In the genomic region with DNA sequence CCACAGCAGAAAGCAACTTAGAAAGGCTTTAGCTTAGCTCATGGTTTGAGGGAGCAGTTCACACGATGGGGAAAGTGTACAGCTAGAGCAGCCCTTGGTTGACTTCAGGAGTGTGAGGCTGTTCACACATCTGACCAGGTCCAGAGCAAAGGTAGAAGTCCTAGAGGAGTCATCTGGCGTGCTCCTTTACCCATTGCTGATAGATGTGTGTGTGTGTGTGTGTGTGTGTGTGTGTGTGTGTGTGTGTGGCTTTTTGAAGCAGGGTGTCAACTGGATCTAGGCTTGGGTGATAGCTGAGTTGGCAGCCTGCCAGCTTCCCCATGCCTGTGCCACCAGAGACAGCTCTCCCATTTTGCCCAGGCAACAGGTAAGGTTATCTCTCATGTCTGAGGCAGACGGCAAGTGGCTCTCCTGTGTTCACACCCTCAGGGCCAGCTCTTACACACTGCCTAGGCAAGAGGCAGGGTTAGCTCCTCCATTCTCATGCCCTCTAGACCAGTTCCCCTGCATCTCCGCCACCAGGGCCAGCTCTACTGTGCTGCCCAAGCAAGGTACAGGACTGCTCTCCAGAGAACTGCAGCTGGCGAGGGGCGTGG, we compare ENCODE assay signal across 18 mouse cellular contexts. TPM values are rescaled to one million over a fixed set of nuclear protein-coding genes. Genes with fewer than 3 reads are reported as not detected.
DNase-seq lines count a peak whose midpoint lies in the region; ATAC-seq and TF ChIP-seq lines count a peak whose summit lies in the region.
"Had no signal": no experiment of that assay in that cellular context is flagged by ENCODE, and none has a peak within 500 bp of the region (broad histone marks: within the 10 kb centered on the region; RNA-seq: fewer than 3 reads in every experiment).

No protein-coding gene starts in this region.

- H3K27me3 ChIP-seq in heart, embryonic 16.5 days (ENCODE audit: control insufficient read depth, insufficient read depth, low read length) = no peaks in the 10 kb centered on the region
- no peaks in the 10 kb centered on the region for H3K27me3 ChIP-seq in lung, postnatal 0 days (replicated peaks; ENCODE audit: insufficient read depth, low read length)
- H3K27me3 ChIP-seq in intestine, embryonic 15.5 days (replicated peaks) = no peaks in the 10 kb centered on the region
- no peaks in the 10 kb centered on the region for H3K27me3 ChIP-seq in stomach, embryonic 14.5 days (ENCODE audit: control insufficient read depth, insufficient read depth, low read length)
- H3K27me3 ChIP-seq: Patski had no signal

- H3K9ac ChIP-seq in heart, embryonic 16.5 days (ENCODE audit: low read length) = no peak overlapping the region
- no peak overlapping the region for H3K9ac ChIP-seq in lung, postnatal 0 days (replicated peaks; ENCODE audit: low read depth)
- H3K9ac ChIP-seq in intestine, embryonic 15.5 days = no peak overlapping the region
- no peak overlapping the region for H3K9ac ChIP-seq in stomach, embryonic 14.5 days (replicated peaks; ENCODE audit: low read depth, low read length)

- no peak overlapping the region for H3K27ac ChIP-seq in heart, embryonic 16.5 days (ENCODE audit: low read length)
- H3K27ac ChIP-seq in lung, postnatal 0 days (ENCODE audit: low read length) = no peak overlapping the region
- no peak overlapping the region for H3K27ac ChIP-seq in intestine, embryonic 15.5 days
- no peak overlapping the region for H3K27ac ChIP-seq in stomach, embryonic 14.5 days (ENCODE audit: low read length)
- H3K27ac ChIP-seq: macrophage had no signal

- no peaks in the 10 kb centered on the region for H3K9me3 ChIP-seq in heart, embryonic 16.5 days (replicated peaks; ENCODE audit: control insufficient read depth, low read length)
- H3K9me3 ChIP-seq in lung, postnatal 0 days (ENCODE audit: low read length) = no peaks in the 10 kb centered on the region
- no peaks in the 10 kb centered on the region for H3K9me3 ChIP-seq in intestine, embryonic 15.5 days
- no peaks in the 10 kb centered on the region for H3K9me3 ChIP-seq in stomach, embryonic 14.5 days (ENCODE audit: control insufficient read depth, low read depth, low read length)

- no peaks in the 10 kb centered on the region for H3K36me3 ChIP-seq in heart, embryonic 16.5 days (ENCODE audit: control insufficient read depth, insufficient read depth)
- H3K36me3 ChIP-seq in lung, postnatal 0 days (ENCODE audit: insufficient read depth, low read length) = no peaks in the 10 kb centered on the region
- H3K36me3 ChIP-seq in intestine, embryonic 15.5 days = no peaks in the 10 kb centered on the region
- H3K36me3 ChIP-seq in stomach, embryonic 14.5 days (ENCODE audit: control insufficient read depth, insufficient read depth, low read length) = no peaks in the 10 kb centered on the region

- no peak for DNase-seq in heart, postnatal 4 days
- DNase-seq in lung, postnatal 0 days (ENCODE audit: low spot score) = no peak
- DNase-seq in lung, postnatal 10 days = no peak
- DNase-seq in embryo, embryonic 9.5 days (ENCODE audit: extremely low spot score) = no peak
- no peak for DNase-seq in layer of hippocampus, adult 18-20 months (ENCODE audit: low spot score in 2 of 2)
- DNase-seq: cerebellum, postnatal 10 days; gastrocnemius, postnatal 36 days; heart, postnatal 36 days had no signal

- peak; percentile 37; the same call in 1 of the 2 replicates for ATAC-seq in heart, embryonic 16.5 days (replicated peaks; ENCODE audit: extremely low read depth, insufficient read depth, low FRiP score)
- peak; percentile 11; the same call in 1 of the 2 replicates for ATAC-seq in lung, postnatal 0 days
- ATAC-seq in intestine, embryonic 15.5 days = peak; percentile 58
- peak; percentile 50; the same call in 1 of the 2 replicates for ATAC-seq in stomach, embryonic 14.5 days (ENCODE audit: insufficient number of reproducible peaks, insufficient read depth, low FRiP score, low read depth)
- ATAC-seq: inflammation-experienced regulatory T-cells, adult 6 months; Patski had no signal

- no peak for TF ChIP-seq EP300 in lung, postnatal 0 days (IDR thresholded peaks at IDR 0.05)

- no peak for TF ChIP-seq CTCF in lung, postnatal 0 days (IDR thresholded peaks at IDR 0.05)

- 62% methylated on average over 6 of the region's 6 CpGs for WGBS in heart, embryonic 16.5 days
- WGBS in lung, postnatal 0 days = 59% methylated on average over 6 of the region's 6 CpGs
- WGBS in intestine, embryonic 15.5 days = 83% methylated on average over 6 of the region's 6 CpGs
- WGBS in stomach, embryonic 14.5 days = 84% methylated on average over 6 of the region's 6 CpGs

- no peak overlapping the region for H3K4me3 ChIP-seq in heart, embryonic 16.5 days (ENCODE audit: low read length)
- no peak overlapping the region for H3K4me3 ChIP-seq in lung, postnatal 0 days (ENCODE audit: low read depth, low read length)
- no peak overlapping the region for H3K4me3 ChIP-seq in intestine, embryonic 15.5 days (replicated peaks)
- H3K4me3 ChIP-seq in stomach, embryonic 14.5 days (ENCODE audit: low read depth, low read length) = no peak overlapping the region
- H3K4me3 ChIP-seq: myocyte had no signal

- no peak overlapping the region for H3K4me2 ChIP-seq in heart, embryonic 16.5 days (ENCODE audit: low read depth, low read length)
- no peak overlapping the region for H3K4me2 ChIP-seq in lung, postnatal 0 days (replicated peaks; ENCODE audit: low read depth, low read length)
- H3K4me2 ChIP-seq in intestine, embryonic 15.5 days (replicated peaks) = no peak overlapping the region
- no peak overlapping the region for H3K4me2 ChIP-seq in stomach, embryonic 14.5 days (replicated peaks; ENCODE audit: low read depth, low read length)

- H3K4me1 ChIP-seq in heart, embryonic 16.5 days (ENCODE audit: control insufficient read depth, insufficient read depth, low read length) = no peaks in the 10 kb centered on the region
- H3K4me1 ChIP-seq in lung, postnatal 0 days (ENCODE audit: insufficient read depth, low read depth, low read length) = no peaks in the 10 kb centered on the region
- no peaks in the 10 kb centered on the region for H3K4me1 ChIP-seq in intestine, embryonic 15.5 days (replicated peaks)
- H3K4me1 ChIP-seq in stomach, embryonic 14.5 days (ENCODE audit: control insufficient read depth, insufficient read depth, low read length) = no peaks in the 10 kb centered on the region

RNA-seq across cellular contexts. Expression of a gene that starts 15.9 kb away (rescaled TPM):
- 1.1 and 3.8 TPM in 2 replicates for polyA plus RNA-seq in heart, embryonic 16.5 days (2015; fragmentation: Nextera tagmentation; extraction: Ambion mirVana)
- not detected for total RNA-seq in heart, postnatal 4 days (2021)
- 0.23 TPM in 1 of 2 replicates, not detected in the other for polyA plus RNA-seq in lung, postnatal 0 days (2015; fragmentation: Nextera tagmentation; extraction: Ambion mirVana)
- polyA plus RNA-seq in intestine, embryonic 15.5 days (2015; fragmentation: Nextera tagmentation; extraction: Ambion mirVana) = not detected in 2 replicates
- polyA plus RNA-seq in stomach, embryonic 14.5 days (2014; fragmentation: Nextera tagmentation; extraction: Ambion mirVana) = not detected in 2 replicates
- not detected for total RNA-seq in layer of hippocampus, adult 18-20 months (2021)
- total RNA-seq: adrenal gland, adult 18-20 months; gastrocnemius, postnatal 36 days; heart, postnatal 36 days; left cerebral cortex, postnatal 14 days had no signal
- polyA plus RNA-seq: macrophage; myocyte; Patski; testis, adult 2 months had no signal

RNA-seq across cellular contexts. Expression of a gene that starts 27.9 kb away (rescaled TPM):
- polyA plus RNA-seq in heart, embryonic 16.5 days (2015; fragmentation: Nextera tagmentation; extraction: Ambion mirVana) = 1.3 and 3.0 TPM in 2 replicates
- total RNA-seq in heart, postnatal 4 days (2021) = not detected
- polyA plus RNA-seq in lung, postnatal 0 days (2015; fragmentation: Nextera tagmentation; extraction: Ambion mirVana) = 0.05 TPM in 1 of 2 replicates, not detected in the other
- 0.25 and 0.40 TPM in 2 replicates for polyA plus RNA-seq in intestine, embryonic 15.5 days (2015; fragmentation: Nextera tagmentation; extraction: Ambion mirVana)
- 0.52 and 0.59 TPM in 2 replicates for polyA plus RNA-seq in stomach, embryonic 14.5 days (2014; fragmentation: Nextera tagmentation; extraction: Ambion mirVana)
- 10 to 100 TPM; 13.5 to 16.2 TPM for total RNA-seq in layer of hippocampus, adult 18-20 months (2021)
- total RNA-seq: adrenal gland, adult 18-20 months; gastrocnemius, postnatal 36 days; heart, postnatal 36 days had no signal
- polyA plus RNA-seq: myocyte, Patski had no signal
